Mouse (Mus musculus): ENCODE measurements around the gene Car10. TPM values are rescaled to one million over a fixed set of nuclear protein-coding genes. Genes with fewer than 3 reads are reported as not detected.
A peak's percentile ranks its signal among the peaks of the same experiment; 100 is the strongest.

Car10 gene
- under 1 TPM; 0.33 to 0.41 TPM for total RNA-seq (2021)
- long read RNA-seq, experiment 1, result 0 reads
- long read RNA-seq, experiment 2, partial matches to known transcripts, result 0 of 1 reads
- long read RNA-seq, experiment 2, other reads (novel, unspliced or antisense), result 1 of 1 reads

GRCm38 (mm10) chr11:93097941-93098828 is at the start of gene Car10:
Car10 (plus strand) TSS chr11:93098028.
- DNase-seq, result no peak

DNA sequence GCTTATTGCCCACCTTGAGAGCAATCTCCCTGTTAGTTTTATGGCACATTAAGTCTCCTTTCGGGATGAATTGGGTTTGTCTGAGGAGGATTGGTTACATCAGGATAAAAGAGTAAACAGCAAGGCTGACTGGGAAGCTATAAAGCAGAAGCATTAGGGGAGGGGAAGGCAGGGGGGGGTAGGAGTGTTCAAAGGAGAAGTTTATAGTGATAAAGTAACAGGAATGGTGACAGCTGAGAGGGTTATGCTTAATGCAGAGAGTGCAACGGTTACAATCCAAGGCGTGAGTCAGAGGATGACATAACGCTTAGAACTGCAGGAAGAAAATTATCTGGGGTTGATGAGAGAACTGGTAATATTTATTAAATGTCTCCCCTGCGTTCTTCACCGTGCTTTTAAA is 32.8 kb upstream of the Car10 start:
- no peak for DNase-seq

- no peak for DNase-seq
Measured at GRCm38 (mm10) chr11:93065656-93066181, 32.1 kb upstream of the Car10 start.

DNA sequence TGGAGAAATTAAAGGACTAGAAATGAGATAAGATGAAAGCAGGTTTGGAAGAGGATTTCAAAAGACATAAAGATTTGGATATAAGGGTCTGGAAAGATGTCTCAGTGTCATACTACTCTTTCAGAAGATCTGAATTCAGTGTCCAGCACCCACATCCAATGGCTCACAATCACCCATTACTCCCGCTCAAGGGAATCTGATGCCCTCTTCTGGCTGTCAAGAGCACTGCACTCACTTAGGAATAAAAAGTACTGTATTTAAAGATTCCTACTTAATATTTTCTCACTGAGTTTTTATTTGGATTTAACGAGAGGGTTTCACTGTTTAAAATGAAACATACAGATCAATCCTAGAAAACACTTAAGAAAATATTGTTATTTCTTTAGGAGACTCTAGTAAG is 2.2 kb upstream of the Car10 start:
- no peak for DNase-seq

GRCm38 (mm10) chr11:93097001-93097400 is 827 bp upstream of the Car10 start:
- peak; percentile 24 for DNase-seq

DNA sequence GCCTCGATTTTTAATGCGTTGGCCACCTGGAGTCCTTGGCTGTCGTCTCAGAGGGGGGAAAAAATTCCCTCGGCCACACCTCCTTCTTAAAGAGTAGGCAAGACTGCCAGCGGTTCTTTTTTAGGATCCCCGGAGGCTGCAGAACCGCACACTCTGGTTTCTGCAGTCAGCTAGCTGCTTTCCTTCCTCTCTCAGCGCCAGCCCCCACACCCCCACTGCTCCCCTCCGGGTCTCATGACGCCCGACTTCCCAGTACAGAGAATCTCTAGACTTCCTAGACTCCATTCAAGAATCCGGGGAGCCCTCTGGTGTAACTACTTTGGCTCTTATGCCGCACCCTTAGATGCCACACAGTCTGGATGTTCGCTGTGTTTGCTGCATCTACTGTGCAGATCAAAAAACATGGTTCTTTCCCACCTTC is 387 bp upstream of the Car10 start:
- DNase-seq, result no peak

GRCm38 (mm10) chr11:93098933-93099381 is 1.1 kb downstream of the Car10 start:
- peak; percentile 6 for DNase-seq

DNA sequence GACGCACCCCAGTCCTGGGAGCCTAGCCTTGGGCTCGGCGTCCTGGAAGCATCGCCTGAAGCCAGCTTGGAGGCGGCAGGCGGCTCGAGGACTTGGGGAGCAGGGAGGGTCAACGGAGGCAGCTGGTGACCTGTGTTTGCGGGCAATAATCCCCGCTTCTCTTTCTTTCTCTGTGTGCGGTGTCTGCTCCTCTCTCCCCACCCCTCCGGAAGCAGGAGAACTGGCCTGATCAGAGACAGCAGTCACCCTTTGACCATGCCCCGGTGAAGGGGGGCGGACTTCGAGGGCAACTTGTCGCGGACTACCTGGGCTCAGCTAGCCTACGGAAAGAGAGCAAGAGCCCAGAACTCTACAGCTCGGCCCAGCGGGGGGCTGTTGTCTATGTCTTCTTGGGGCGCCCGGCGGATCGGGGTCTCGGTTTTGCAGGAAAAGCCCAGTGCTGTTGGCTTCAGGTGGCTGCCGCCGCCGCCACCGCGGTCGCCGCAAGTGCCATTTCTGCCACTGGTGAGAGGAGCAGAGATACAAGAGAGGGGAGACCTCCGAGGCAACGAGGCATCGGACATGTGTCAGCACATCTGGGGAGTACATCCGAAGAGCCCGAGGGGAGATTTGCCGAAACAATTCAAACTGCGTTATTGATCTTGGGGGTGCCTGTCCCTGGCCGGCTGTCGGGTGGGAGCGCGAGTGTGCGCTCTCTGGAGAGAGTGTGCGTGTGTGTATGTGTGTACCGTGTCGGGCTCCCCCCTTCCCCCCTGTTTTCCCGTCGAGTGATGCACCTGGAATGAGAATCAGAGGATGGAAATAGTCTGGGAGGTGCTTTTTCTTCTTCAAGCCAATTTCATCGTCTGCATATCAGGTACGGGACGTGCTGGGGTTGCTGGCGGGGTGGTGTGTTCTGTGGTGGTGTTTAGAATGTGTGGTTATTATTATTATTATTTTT is 1.9 kb downstream of the Car10 start:
- peak; percentile 7 for DNase-seq

- no peak for DNase-seq
Measured at GRCm38 (mm10) chr11:93100606-93101005, 2.8 kb downstream of the Car10 start.

GRCm38 (mm10) chr11:93101106-93101505 is 3.3 kb downstream of the Car10 start:
- no peak for DNase-seq

DNA sequence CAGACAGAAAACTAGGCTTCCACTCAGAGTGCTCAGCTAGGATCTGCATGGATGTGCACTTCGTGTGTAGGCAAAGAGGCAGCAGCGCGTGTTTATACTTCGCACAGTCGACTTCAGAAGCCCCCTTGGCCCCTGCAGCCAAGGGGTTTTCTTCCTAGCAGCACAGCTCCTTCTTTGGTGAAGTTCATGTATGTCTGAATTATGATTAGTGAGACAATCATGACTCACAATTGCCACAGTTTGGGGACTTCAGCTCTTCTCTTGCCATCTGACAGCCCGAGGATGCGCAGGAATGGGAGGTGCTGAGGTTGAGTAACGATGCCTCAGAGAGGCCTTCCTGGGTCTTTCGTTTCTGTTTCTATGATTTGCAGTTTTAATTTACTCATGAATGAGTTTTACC is 4.5 kb downstream of the Car10 start:
- no peak for DNase-seq

DNA sequence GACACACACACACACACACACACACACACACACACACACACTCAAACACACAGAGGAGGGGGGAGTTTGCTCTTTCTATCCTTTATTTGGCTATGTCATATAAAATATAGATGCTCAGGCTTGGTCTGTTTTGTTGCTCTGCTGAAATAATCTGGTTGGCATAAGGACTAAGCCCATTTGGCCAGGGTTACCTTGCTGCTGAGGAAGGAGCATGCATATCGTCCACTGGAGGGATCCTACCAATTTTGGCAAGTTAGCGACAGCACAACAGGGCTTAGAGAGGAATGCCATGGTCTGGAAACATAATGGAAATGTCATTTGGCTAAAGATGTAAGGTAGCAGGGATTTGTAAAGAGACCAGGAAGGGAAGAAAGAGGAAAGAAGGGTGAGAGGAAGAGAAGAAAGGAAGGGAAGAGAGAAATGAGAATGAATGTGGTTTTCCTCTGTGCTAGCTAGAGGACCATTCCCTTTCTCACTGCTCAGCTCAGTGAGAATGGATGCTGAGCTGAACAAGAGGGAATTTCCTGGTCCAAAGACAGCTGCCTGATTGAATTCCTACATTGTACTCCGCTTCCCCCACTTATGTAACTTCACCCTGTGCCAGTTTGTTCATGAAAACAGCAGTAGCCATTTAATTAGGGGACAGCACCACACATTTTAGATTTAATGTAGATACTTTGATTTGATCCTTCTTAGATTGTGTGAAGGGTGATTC is 5.4 kb downstream of the Car10 start:
- no peak for DNase-seq

GRCm38 (mm10) chr11:93109451-93109850 is 11.6 kb downstream of the Car10 start:
- DNase-seq, result no peak

DNA sequence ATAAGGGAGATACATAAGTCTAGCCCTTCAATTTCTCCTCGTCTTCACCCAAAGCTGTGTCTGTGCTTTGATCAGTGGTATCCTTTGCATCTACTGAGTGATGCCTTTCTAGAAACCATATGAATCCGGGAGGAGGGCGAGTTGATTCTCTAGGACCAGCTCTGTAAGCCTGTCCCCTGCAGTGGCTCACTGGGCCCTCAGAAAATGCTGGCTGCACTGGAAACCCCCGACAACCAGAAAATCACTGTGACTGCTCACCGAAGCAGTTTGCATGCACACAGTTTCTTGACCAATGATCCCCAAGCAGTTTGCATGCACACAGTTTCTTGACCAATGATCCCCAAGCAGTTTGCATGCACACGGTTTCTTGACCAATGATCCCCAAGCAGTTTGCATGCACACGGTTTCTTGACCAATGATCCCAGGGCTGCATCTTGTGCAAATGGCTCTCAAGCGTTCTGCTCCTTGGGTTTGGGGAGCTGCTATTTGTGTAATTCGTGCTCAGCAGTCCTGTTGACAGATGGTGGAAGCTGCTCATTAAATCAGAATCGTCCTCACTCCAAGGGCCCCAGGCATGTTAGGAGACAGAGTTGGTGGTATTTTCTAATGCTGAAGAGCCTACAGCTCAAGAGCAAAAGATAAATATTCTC is 23.1 kb downstream of the Car10 start:
- no peak for DNase-seq

- no peak for DNase-seq
Measured at GRCm38 (mm10) chr11:93123691-93124090, 25.9 kb downstream of the Car10 start.

GRCm38 (mm10) chr11:93126466-93126865 is 28.6 kb downstream of the Car10 start:
- DNase-seq, result no peak

GRCm38 (mm10) chr11:93128481-93128880 is 30.7 kb downstream of the Car10 start:
- DNase-seq, result no peak

GRCm38 (mm10) chr11:93137841-93138240 is 40.0 kb downstream of the Car10 start:
- DNase-seq, result no peak

GRCm38 (mm10) chr11:93141727-93142126 is 43.9 kb downstream of the Car10 start:
- DNase-seq, result no peak

DNA sequence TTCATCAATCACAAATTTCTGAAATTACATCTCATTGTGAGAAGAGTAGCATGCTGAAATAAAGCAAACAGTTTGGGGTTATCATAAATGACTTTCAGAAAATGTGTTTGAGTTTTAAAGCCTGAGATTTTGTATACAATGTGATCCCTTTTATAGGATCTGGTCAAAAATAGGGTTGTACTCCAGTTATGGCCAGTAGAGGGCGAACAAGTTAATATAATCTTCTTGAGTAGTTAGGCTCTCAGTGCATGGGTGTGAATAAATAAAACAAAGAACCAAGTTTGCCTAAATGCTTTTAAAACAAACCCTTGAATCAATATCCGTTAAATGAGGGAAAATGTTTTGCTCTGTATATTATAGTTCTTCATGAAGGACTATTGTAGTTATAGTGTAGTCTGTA is 46.7 kb downstream of the Car10 start:
- no peak for DNase-seq

- no peak for DNase-seq
Measured at GRCm38 (mm10) chr11:93154910-93155309, 57.1 kb downstream of the Car10 start.
